Comparison of ENCODE assay signal across 10 mouse cellular contexts in the genomic region with DNA sequence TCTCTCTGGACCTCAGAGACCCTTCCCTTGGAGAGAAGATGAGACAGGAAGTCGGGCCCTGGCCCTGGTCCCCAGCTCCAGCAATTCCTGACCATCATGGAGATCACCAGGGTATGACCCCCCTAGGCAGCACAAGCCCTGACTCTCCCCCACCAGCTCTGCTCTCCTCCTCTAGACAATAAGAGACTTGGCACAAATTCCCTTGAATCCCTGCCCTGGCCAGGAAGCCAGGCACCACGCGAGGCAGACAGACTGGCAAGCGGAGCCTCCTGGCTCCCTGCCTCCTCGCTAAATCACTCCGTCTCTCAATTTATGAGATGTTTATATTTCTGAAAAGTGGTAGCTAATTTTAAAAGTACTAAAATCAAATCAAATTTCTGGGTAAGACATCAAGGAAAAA. TPM values are rescaled to one million over a fixed set of nuclear protein-coding genes. Genes with fewer than 3 reads are reported as not detected.
DNase-seq lines count a peak whose midpoint lies in the region; ATAC-seq lines count a peak whose summit lies in the region.
"Had no signal": no experiment of that assay in that cellular context is flagged by ENCODE, and none has a peak within 500 bp of the region (broad histone marks: within the 10 kb centered on the region; RNA-seq: fewer than 3 reads in every experiment).

No protein-coding gene starts in this region.

- H3K9me3 ChIP-seq in kidney, embryonic 14.5 days (ENCODE audit: control insufficient read depth, low read length) = no peaks in the 10 kb centered on the region
- H3K9me3 ChIP-seq: embryonic facial prominence, embryonic 15.5 days had no signal

- H3K4me2 ChIP-seq in kidney, embryonic 14.5 days (replicated peaks; ENCODE audit: low read depth, low read length) = no peak overlapping the region
- H3K4me2 ChIP-seq: embryonic facial prominence, embryonic 15.5 days had no signal

- no peaks in the 10 kb centered on the region for H3K27me3 ChIP-seq in kidney, embryonic 14.5 days (ENCODE audit: control insufficient read depth, insufficient read depth, low read length)
- H3K27me3 ChIP-seq: embryonic facial prominence, embryonic 15.5 days had no signal

- no peak overlapping the region for H3K27ac ChIP-seq in kidney, embryonic 14.5 days (ENCODE audit: low read depth, low read length)

- DNase-seq in adrenal gland, postnatal 25 days = peak; percentile 28
- no peak for DNase-seq in adrenal gland, postnatal 4 days (ENCODE audit: low spot score in 2 of 2)
- peak; percentile 33 for DNase-seq in kidney, postnatal 14 days
- peak; percentile 78 to 82 for DNase-seq in cerebellum, postnatal 36 days
- peak; percentile 53 for DNase-seq in lung, postnatal 14 days
- no peak for DNase-seq in c-Kit-positive CD71-positive TER-119-positive erythroid progenitor cells, embryonic 14.5 days (ENCODE audit: low spot score)
- no peak for DNase-seq in thymus, postnatal 10 days (ENCODE audit: low spot score in 2 of 2)

- H3K9ac ChIP-seq in kidney, embryonic 14.5 days (ENCODE audit: low read depth, low read length) = no peak overlapping the region
- H3K9ac ChIP-seq: embryonic facial prominence, embryonic 15.5 days had no signal

- no peak overlapping the region for H3K4me3 ChIP-seq in kidney, embryonic 14.5 days (ENCODE audit: low read length)
- H3K4me3 ChIP-seq: embryonic facial prominence, embryonic 15.5 days had no signal

- WGBS in kidney, embryonic 14.5 days = 80% methylated on average over 6 of the region's 6 CpGs

- no peak for ATAC-seq in kidney, embryonic 14.5 days (ENCODE audit: low FRiP score, low TSS enrichment)

- no peaks in the 10 kb centered on the region for H3K36me3 ChIP-seq in kidney, embryonic 14.5 days (ENCODE audit: control insufficient read depth, insufficient read depth, low read length)
- H3K36me3 ChIP-seq: embryonic facial prominence, embryonic 15.5 days had no signal

- 0 out of 2 replicates have a peak, but pooled peaks cover 2% of the 10 kb centered on the region for H3K4me1 ChIP-seq in kidney, embryonic 14.5 days (ENCODE audit: control insufficient read depth, insufficient read depth, low read length)

RNA-seq across cellular contexts. Expression of a gene that starts 18.5 kb away (rescaled TPM):
- 2.8 TPM in 2 replicates for total RNA-seq in adrenal gland, postnatal 25 days (2021)
- 1 to 10 TPM; 6.3 to 7.7 TPM for total RNA-seq in adrenal gland, postnatal 4 days (2021)
- 1.3 and 1.4 TPM in 2 replicates for polyA plus RNA-seq in kidney, embryonic 14.5 days (2014; fragmentation: Nextera tagmentation; extraction: Ambion mirVana)

RNA-seq across cellular contexts. Expression of a gene that starts 42.9 kb away (rescaled TPM):
- total RNA-seq in adrenal gland, postnatal 25 days (2021) = 0.15 TPM in 1 of 2 replicates, not detected in the other
- total RNA-seq in adrenal gland, postnatal 4 days (2021) = under 1 TPM in 1 of 2 experiments, not detected in 1; 0.28 TPM
- not detected in 2 replicates for polyA plus RNA-seq in kidney, embryonic 14.5 days (2014; fragmentation: Nextera tagmentation; extraction: Ambion mirVana)
- total RNA-seq: left cerebral cortex, postnatal 14 days had no signal
- polyA plus RNA-seq: embryonic facial prominence, embryonic 15.5 days had no signal

Comparison
In these comparisons a context has a peak if more than half of its experiments do, and no peak if none do; other contexts are left out.
1. DNase-seq: peak in adrenal gland, postnatal 25 days (single experiment), kidney, postnatal 14 days (single experiment), cerebellum, postnatal 36 days (2 of 2) and lung, postnatal 14 days (single experiment); none in adrenal gland, postnatal 4 days (0 of 2), c-Kit-positive CD71-positive TER-119-positive erythroid progenitor cells, embryonic 14.5 days (single experiment) and thymus, postnatal 10 days (0 of 2).